Mouse (Mus musculus) adrenal gland, adult 8-10 months (tissue): ENCODE data around the gene Uba52. TPM values are rescaled to one million over a fixed set of nuclear protein-coding genes. Genes with fewer than 3 reads are reported as not detected.
"Not testable (repeated sequence)": the region's sequence is repeated elsewhere in the genome, so short reads cannot be mapped to it uniquely, and the experiment has no call there.

Experiments
- DNase-seq: peaks from one replicate; pipeline ENCODE4 v3.0.0; 2022
- total RNA-seq, 4 experiments: library from RNA; stranded (reverse); gene quantifications; 2 replicates each; pipeline ENCODE4 v1.2.4; 2022

Gene Uba52
- total RNA-seq, 4 experiments from 2014 or later = 1,217 to 1,378 (median 1,304) TPM

DNA sequence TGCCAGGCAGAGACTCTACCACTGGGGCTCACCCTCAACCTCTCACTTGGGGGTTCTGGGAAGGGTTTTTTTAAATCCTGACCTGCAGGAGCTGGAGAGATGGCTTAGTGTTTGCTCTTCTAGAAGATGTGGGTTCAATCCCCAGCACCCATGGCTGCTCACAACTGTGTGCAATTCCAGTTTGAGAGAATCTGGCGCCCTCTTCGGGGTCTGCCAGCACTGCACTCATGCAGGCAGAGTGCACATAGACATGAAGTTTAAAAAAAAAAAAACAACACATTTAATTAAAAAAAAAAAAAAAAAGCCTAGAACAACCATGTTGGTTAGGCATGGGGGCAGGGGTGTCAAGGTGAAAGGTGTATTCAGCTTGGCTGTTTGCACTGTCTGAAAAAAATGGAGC is 19.7 kb upstream of the Uba52 start:
- no peak for DNase-seq

DNA sequence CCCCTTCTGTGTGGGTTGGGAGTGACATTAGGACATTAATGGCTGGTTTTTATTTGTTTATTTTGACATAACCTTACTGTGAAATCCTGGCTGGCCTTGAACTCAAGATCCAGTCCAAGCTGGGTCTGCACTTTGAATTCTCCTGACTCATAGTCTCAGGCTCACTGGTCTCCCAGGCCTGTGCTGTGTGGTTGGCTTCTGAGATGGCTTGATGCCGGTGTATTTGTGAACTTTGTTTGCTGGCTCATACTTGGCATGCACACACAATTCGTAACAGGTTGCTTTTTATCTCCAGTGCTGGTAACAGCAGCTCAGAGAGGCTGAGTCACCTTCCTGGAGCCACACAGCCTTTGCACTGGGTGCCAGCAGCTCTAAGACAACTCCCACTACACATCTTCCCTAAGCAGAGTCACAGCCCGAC is 19.1 kb upstream of the Uba52 start:
- DNase-seq = peak; percentile 64

DNA sequence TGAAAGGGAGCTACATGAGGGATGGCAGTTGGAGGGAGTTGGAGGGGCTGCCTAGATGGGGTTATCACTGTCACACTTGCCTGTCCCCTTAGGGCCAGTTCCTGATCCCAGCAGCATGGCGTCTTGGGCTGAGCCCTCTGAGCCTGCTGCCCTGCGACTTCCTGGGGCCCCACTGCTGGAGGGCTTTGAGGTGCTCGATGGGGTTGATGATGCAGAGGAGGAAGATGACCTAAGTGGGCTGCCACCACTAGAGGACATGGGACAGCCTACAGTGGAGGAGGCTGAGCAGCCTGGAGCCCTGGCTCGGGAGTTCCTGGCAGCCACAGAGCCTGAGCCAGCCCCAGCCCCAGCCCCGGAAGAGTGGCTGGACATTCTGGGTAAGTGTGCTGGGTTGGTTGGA is 18.7 kb upstream of the Uba52 start:
- DNase-seq = no peak

DNA sequence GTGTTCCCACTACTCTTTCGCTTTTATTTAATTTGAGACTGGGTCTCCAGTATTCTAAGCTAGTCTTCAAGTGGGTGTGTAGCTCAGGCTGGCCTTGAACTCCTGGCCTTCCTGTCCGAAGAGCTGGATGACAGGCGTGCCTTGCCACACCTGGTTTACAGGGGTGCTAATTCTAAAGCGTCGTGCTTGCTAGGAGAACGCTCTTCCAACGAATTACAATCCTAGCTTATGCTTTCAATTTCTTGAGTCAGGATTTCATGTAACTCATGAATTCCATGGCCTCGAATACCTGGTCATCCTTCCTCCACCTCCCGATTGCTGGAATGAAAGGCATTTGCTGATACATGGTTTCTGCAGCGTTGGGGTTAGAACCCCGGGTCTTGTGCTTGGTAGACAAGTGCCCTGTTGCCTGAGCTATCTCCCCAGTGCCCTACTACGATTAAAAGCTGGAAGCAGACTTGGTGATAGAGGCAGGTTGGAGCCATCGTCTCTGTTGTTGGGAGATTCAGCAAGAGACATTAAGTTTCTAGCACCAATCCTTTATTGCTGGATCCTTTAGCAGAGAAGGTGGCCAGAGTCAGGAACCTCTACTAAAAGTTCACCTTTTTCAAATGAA is 17.7 kb upstream of the Uba52 start:
- DNase-seq = no peak

DNA sequence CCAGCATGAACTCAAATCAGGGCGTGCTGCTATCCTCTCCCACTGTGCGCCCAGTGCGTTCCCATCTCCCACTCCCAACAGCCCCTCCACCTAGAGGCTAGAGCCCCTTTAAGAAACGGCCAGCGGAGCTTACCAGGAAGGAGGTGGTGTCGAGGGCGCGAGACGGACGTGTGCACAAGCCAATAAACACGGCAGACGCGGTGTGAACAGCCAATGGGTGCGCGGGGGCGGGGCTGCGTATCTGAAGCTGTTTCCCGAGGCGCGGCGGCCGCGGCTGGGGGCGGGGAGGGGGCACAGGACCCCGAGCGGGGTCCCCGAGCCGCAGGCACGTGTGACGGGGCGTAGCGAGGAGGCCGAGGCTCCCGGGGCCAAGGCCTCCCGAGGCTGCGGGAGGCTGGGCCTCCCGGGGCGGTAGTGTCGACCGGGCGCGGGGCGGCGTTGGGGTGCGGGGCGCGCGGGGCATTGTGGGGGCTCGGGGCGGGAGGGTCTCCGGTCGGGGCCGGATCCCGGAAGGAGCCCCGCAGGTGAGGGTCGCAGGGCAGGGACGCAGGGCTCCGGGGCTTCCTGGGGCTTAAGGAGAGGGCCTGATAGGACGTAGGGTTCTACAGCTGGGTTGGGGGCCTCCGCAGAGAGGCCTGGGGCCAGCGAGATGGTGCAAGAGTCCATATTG is 17.0 kb upstream of the Uba52 start, which contains the start of the genes Fkbp8 and Kxd1:
Fkbp8 (plus strand) TSS at position 213 of the 670 bp plus-strand sequence.
Kxd1 (minus strand) TSS at position 445 of the 670 bp plus-strand sequence.
- DNase-seq = peak; percentile 95

DNA sequence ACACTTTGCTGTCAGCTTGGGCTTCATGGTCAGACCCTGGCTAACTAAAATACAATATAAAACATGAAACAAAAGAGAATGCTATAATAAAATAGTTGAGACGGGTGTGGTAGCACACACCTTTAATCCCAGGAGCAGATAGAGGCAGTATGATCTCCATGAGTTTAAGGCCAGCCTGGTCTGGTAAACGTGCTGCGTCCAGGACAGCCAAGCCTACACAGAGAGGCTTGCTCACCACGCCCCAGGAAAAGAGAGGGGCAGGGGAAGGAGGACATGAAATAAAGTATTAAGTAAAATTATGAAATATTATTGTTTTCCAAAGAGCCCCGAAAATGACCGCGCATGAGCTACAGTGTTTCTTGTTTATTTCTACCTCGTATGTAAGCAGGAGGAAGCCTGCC is 16.5 kb upstream of the Uba52 start:
- DNase-seq = no peak

DNA sequence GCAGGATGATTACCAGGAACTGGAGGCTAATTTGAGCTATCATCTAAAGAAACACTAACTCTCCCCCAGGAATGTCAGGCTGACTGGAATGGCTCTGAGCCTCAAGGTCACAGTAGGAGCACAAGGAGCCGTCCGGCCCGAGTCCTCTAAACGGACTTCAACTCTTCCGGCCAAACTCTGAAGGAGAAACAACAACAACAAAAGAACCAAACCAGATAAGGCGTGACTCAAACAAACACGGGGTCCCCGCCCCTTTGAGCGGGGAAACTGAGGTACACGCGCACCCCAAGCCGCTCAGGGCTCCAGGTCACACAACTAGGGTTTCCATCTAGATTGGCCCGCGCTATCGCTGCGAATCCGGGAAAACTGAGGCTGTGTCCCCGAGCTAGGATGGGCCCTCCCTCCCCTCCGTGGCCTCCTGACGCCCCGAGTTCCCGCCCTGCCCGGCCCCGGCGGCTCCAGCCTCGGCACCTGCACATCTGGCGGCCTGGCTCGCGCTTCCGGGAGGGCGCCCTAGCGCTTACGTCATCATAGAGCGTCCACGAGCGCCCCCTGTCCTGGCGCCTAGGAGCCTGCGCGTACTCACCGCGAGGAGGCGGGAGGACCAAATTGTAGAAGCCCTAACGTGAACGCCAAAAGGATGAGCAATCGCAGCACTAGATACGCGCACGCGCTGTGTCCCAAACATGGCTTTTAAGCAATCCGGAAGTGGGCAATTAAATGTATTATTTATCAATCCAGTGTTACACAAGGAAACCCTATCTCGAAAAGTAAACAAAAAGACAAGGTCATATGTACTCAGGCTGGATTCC is 12.2 kb upstream of the Uba52 start:
- DNase-seq = peak; percentile 96

DNA sequence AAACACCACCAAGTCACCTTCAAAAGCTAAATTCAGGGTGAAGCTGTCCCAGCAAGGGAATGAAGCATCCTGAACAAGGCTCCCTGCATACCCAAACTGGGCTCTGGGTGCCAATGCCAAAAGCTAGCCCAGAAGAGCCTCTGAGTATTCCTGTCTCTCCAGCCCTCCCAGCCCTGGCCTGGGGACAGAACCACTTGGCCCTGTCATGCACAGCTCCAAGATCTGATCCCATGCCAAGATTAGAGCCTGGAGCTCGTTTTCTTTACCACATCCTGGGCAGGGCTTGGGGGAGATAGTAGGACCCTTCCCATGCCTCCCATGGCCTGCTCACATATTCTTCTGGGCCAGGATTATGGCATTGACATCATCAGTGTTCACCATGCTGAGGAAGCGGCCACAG is 9.0 kb upstream of the Uba52 start:
- no peak for DNase-seq

DNA sequence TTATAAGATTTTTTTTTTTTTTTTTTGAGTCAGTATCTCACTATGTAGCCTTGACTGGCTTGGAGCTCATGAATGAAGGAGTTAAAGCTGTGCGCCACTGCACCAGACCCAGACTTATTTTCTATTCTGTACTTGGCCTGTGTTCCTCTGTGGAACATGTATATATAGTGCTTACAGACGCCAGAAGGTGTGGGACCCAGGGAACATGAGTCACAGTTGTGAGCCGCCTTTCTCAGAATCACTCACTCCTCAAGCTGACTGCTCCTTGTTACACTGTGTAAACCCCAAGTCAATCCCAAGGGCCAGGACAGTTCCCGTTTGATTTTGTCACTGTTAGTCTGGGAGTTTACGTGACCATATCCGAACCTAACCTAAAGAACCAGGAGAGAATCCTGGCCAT is 8.4 kb upstream of the Uba52 start:
- DNase-seq = no peak

DNA sequence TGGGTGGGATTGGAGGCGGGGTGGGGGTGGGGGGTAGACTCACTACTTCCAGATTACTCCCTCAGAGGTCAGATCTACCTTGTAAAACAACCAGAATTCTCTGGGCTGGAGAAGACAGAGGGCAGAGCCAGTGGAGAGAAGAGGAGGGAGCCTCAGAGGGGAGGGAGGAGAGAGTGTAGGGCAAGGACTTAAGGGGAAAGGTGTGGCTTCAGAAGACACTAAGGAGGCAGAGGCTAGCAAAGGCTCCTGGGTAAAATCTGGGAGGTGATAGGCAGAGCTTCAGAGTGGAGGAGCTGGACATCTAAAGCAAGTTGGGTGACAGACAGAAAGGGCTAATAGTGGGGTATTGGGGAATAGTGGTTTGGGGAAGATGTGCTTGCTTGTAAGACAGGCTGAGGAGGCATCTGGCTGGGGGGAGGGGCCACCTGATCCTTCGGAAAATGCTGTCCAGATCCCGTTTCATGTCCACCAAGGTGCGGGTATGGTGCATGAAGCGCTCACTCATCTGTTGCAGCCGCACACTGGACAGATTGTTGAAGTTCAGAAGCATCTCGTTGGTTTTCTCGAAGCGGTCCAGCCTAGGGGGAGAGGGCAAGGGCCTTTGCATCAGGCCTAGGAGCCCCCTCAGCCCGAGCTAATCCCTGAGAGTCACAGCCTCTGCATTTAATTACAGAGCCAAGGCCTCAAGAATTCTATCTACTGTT is 7.5 kb upstream of the Uba52 start:
- no peak for DNase-seq

DNA sequence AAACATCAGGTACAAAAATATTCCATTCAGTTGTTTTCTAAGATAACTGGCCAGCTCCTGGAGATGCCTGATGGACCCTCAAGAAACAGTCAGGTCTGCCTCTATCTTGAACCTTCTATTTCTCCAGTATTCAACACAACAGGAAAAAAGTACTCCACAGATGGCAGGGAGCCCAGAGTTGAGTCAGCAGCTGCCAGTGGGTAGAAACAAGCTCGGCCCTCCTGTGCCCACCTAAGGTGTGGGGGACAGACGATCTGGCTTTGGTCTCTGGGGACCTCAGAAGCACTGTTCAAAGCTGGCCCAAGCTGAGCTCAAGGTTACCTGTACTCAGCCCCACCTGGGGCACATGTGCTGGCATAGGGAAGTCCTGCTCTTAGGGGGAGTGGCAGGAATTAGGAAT is 2.8 kb upstream of the Uba52 start:
- DNase-seq = no peak

DNA sequence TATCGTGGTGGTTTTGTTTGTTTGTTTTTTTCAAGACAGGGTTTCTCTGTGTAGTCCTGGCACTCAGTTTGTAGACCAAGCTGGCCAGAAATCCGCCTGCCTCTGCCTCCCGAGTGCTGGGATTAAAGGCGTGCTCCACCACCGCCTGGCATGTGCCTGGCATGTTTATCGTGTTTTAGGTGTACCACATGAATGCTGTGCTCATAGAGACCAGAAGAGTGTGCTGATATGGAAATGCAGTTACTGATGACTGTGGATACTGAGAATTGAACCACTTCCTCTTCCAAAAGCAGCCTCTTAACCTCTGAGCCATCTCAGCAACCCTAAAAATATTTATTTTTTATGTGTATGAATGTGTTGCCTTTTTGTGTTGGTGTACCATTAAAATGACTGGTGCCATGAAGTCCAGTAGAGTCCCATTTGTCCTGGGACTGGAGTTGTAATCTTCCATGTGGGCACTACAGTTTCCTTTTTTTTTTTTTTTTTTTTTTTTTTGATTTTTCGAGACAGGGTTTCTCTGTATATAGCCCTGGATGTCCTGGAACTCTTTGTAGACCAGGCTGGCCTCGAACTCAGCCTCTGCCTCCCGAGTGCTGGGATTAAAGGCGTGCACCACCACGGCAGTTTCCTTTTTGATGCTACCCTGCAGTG is 1.8 kb upstream of the Uba52 start:
- DNase-seq = no peak

DNA sequence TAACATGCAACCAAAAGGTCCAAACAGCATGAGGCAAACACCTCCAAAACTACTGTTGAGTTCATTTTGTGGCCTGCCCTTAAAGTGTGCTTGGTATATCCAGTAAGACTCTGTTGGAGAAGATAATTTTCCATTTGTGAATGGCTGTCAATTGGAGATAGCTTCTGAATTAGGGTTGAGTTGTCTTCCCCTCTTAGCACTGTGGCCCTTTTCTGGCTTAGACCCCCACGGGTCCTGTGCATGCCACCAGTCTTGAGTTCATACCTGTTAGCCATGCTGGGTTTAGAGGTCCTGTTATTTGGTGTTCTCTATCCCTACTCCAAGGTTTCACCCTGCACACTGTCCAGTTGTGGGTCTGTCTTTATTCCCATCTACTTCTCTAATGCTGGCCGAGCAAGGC is 1.2 kb upstream of the Uba52 start:
- DNase-seq = no peak

DNA sequence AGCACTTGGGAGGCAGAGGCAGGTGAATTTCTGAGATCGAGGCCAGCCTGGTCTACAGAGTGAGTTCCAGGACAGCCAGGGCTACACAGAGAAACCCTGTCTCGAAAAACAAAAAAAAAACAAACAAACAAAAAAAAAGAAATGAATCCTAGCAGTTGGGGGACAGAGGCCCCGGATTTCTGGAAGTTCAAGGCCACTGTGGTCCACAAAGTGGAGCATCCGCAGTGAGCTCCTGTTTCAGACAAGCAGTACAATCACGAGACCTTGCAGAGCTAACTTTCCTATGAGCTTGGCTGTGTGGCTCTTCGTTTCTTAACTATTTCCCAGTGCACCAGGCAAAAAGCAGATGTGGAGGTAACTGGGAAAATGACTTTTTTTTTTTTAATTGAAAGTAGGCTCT is 573 bp upstream of the Uba52 start:
- not testable (repeated sequence) for DNase-seq

DNA sequence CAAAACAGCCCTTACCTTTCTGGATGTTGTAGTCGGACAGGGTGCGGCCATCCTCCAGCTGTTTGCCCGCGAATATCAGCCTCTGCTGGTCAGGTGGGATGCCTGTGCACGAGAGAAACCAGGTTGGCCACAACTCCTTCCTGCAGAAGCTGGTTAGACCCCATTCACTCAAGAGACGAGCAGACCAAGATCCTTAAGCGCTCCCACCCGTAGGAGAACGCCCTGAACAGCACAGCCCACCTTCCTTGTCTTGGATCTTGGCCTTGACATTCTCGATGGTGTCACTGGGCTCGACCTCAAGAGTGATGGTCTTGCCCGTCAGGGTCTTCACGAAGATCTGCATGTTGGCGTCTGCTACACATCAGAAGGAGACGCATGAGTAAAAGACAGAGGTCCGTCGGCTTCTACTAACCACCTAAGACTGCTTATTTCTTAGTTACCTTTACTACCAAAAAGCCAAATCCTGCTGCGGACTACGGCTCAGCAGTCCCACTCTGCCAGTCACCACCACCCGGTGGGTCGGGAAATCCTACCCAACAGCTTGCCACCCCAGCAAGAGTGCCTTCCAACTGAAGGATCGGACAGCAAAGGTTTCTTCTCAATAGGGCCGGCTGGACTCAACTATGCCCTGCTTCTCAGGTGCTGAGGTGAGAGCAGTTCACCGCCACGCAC is 1.2 kb downstream of the Uba52 start:
- no peak for DNase-seq

DNA sequence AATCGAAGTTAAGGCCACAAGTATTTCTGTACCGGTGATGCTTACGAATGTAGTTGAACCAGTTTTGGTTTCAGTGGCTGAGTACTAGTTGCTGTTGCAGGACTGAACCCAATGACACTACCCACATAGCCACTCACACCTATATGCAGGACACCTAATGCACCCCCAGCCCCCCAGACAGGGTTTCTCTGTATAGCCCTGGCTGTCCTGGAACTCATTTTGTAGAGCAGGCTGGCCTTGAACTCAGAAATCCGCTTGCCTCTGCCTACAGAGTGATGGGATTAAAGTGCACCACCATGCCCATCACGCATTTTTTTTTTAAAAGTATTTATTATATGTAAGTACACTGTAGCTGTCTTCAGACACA is 3.6 kb downstream of the Uba52 start:
- no peak for DNase-seq

DNA sequence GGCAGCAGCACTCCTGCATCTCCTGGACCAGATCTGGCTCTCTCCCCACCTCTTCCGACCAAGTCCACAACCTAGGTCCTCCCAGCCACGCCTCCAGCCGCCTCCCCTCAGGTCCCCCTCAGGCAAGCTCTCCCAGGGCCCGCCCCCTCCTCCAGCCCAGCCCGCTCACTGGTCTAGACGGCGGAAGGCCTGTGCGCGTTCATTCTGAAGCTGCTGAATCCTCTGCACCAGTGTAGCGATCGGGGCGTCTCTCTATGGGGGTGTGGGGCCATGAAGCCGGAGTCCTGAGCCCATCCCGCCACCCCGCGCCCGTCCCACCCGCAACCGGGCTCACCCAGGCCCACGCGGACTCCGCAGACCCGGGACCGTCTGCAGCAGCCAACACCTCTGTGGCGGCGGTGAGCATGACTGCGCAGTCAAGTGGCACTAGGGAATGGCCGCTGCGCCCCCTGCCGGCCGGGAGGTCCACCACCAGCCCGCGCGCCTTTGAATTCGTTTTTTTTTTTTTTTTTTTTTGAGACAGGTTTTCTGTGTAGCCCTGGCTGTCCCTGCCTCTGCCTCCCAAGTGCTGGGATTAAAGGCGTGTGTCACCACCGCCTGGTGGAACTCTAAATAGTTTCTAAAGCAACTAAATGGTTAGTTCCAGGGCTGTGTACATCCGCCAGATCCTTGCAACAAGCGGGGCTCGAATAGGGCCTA is 4.1 kb downstream of the Uba52 start, which contains the start of gene Rex1bd:
Rex1bd (minus strand) TSS at position 425 of the 699 bp plus-strand sequence.
- peak; percentile 91 for DNase-seq

DNA sequence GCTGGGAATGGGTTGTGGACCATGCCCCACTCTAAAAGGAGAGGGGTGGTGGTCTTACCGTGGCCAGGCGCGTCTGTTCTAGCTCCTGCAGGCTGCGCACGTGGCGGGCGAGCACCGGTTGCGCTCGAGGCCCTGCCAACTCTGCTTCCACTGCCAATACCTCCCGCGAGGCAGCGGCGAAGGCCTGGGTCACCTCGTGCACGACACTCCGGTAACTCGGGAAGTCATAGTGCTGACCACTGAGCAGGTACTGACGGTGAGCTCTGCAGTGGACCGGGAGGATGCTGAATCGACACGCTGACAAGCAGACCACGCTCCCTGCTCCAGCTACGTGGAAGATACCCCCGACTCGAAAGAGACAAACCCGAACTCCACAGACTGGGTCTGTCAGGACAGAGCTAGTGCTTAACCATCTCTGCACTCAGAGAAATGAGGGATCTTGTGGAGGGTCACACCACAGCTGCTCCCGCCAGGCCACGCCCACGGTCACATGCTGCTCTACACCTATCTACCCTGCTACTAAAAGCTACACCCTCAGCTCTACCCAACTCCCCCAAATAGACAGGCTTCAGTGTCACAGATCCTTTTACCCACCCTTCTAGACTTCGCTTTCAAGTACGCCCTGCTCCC is 4.8 kb downstream of the Uba52 start:
- DNase-seq = no peak

DNA sequence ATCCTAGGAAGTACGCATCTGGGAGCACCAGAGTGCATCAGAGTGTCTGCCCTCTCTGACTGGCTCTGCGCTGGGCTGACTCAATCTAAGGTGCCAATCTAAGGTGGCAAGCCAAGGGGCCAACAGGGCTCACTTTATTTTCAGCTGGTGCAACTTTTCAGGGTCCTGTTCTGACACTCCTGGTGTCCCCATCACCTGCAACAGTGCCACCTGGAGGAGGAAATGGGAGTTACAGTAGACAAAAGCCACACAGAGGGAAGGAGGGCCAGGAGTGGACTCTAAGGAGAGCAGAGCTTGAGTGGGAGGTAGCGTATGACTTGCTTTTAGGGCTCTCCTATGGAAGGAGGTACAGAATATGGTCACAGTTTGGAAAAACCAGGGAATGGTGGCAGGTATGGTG is 5.8 kb downstream of the Uba52 start:
- no peak for DNase-seq

DNA sequence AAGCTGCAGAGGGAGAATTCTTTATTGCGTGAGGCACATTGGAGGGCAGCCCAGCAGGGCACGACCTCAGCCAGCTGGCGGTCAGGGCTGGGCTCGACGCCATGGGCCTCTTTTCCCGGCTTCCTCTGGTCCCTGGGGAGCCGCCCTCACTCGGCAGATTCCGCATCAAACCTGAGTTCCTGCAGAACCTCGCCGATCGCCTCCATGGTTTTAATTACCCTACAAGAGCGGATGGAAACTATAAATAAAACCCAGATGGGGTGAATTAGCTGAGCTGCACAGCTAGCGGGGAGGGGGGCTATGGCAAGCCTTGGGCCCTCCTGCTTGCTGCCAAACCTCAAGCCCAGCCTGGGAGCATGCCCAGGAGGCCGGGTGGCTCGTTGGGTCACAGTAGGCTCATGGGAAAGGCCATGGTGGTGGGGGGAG is 6.3 kb downstream of the Uba52 start:
- DNase-seq = no peak
